ENCODE assay signal across 30 mouse cellular contexts in the genomic region with DNA sequence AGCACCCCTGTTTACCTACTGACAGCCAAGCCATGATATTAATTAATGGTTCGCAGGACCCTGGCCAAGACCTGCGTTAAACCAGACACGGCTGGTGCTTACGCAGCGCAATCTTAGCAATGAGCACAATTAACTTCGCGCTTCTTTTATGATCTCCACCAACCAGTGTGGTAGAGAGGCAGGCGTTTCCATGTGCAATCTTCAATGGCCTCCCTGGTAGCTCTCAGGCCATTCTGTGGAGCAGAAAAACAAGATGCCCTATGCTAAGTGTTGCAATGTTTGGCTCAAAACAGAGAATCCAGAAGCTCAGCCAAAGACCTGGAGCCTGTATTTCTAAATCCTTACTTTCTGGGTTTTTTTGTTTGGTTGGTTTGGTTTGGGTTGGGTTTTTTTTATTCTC.
DNase-seq lines count a peak whose midpoint lies in the region; ATAC-seq and TF ChIP-seq lines count a peak whose summit lies in the region.
"Had no signal": no experiment of that assay in that cellular context is flagged by ENCODE, and none has a peak within 500 bp of the region (broad histone marks: within the 10 kb centered on the region; RNA-seq: fewer than 3 reads in every experiment).

No protein-coding gene starts in this region.

- no peak for TF ChIP-seq CTCF in lung, postnatal 0 days (IDR thresholded peaks at IDR 0.05)

- H3K4me2 ChIP-seq in forebrain, embryonic 13.5 days: no peak overlapping the region
- H3K4me2 ChIP-seq in forebrain, embryonic 11.5 days (ENCODE audit: low read depth, low read length, severe bottlenecking): no peak overlapping the region
- no peak overlapping the region for H3K4me2 ChIP-seq in limb, embryonic 11.5 days (ENCODE audit: low read depth, severe bottlenecking)
- H3K4me2 ChIP-seq in limb, embryonic 14.5 days (replicated peaks; ENCODE audit: low read depth, low read length, severe bottlenecking): no peak overlapping the region
- H3K4me2 ChIP-seq in lung, postnatal 0 days (replicated peaks; ENCODE audit: low read depth, low read length): no peak overlapping the region
- H3K4me2 ChIP-seq: embryonic facial prominence, embryonic 13.5 days; embryonic facial prominence, embryonic 15.5 days; forebrain, embryonic 12.5 days; forebrain, embryonic 15.5 days had no signal

- H3K4me1 ChIP-seq in forebrain, embryonic 13.5 days: no peaks in the 10 kb centered on the region
- no peaks in the 10 kb centered on the region for H3K4me1 ChIP-seq in forebrain, embryonic 11.5 days (replicated peaks; ENCODE audit: control insufficient read depth, insufficient read depth, low read length)
- H3K4me1 ChIP-seq in limb, embryonic 11.5 days (ENCODE audit: control insufficient read depth, insufficient read depth, low read length): no peaks in the 10 kb centered on the region
- H3K4me1 ChIP-seq in limb, embryonic 10.5 days: 0 out of 2 replicates have a peak, but pooled peaks cover 2% of the 10 kb centered on the region
- H3K4me1 ChIP-seq in limb, embryonic 14.5 days (ENCODE audit: control insufficient read depth, insufficient read depth, low read length): peaks cover 9% of the 10 kb centered on the region; the same call in 1 of the 2 replicates
- no peaks in the 10 kb centered on the region for H3K4me1 ChIP-seq in lung, postnatal 0 days (ENCODE audit: insufficient read depth, low read depth, low read length)
- H3K4me1 ChIP-seq: forebrain, embryonic 12.5 days; forebrain, embryonic 15.5 days had no signal

- no peaks in the 10 kb centered on the region for H3K9me3 ChIP-seq in forebrain, embryonic 13.5 days (replicated peaks)
- H3K9me3 ChIP-seq in forebrain, embryonic 11.5 days (ENCODE audit: control insufficient read depth, low read length): no peaks in the 10 kb centered on the region
- no peaks in the 10 kb centered on the region for H3K9me3 ChIP-seq in limb, embryonic 11.5 days (ENCODE audit: control insufficient read depth, low read length)
- H3K9me3 ChIP-seq in limb, embryonic 10.5 days (replicated peaks): no peaks in the 10 kb centered on the region
- H3K9me3 ChIP-seq in limb, embryonic 14.5 days (ENCODE audit: control insufficient read depth, low read length): no peaks in the 10 kb centered on the region
- H3K9me3 ChIP-seq in lung, postnatal 0 days (ENCODE audit: low read length): no peaks in the 10 kb centered on the region
- H3K9me3 ChIP-seq: embryonic facial prominence, embryonic 13.5 days; embryonic facial prominence, embryonic 15.5 days; forebrain, embryonic 12.5 days; forebrain, embryonic 15.5 days; G1E had no signal

- 85% methylated on average over 8 of the region's 8 CpGs for WGBS in forebrain, embryonic 13.5 days
- WGBS in forebrain, embryonic 11.5 days: 91% methylated on average over 8 of the region's 8 CpGs
- WGBS in limb, embryonic 11.5 days: 75% methylated on average over 8 of the region's 8 CpGs
- WGBS in limb, embryonic 10.5 days: 84% methylated on average over 8 of the region's 8 CpGs
- WGBS in limb, embryonic 14.5 days: 63% methylated on average over 8 of the region's 8 CpGs
- 93% methylated on average over 8 of the region's 8 CpGs for WGBS in lung, postnatal 0 days

- no peak overlapping the region for H3K4me3 ChIP-seq in forebrain, embryonic 13.5 days
- no peak overlapping the region for H3K4me3 ChIP-seq in forebrain, embryonic 11.5 days (ENCODE audit: low read depth, low read length)
- H3K4me3 ChIP-seq in limb, embryonic 11.5 days (ENCODE audit: low read depth, low read length): no peak overlapping the region
- H3K4me3 ChIP-seq in limb, embryonic 10.5 days: no peak overlapping the region
- no peak overlapping the region for H3K4me3 ChIP-seq in limb, embryonic 14.5 days (replicated peaks; ENCODE audit: low read length)
- no peak overlapping the region for H3K4me3 ChIP-seq in lung, postnatal 0 days (ENCODE audit: low read depth, low read length)
- H3K4me3 ChIP-seq: embryonic facial prominence, embryonic 13.5 days; embryonic facial prominence, embryonic 15.5 days; erythroblast, embryonic 14.5 days; forebrain, embryonic 12.5 days; forebrain, embryonic 15.5 days had no signal

- 0 out of 2 replicates have a peak, but pooled peaks have one; percentile 27 for ATAC-seq in forebrain, embryonic 13.5 days
- no peak for ATAC-seq in forebrain, embryonic 11.5 days (replicated peaks; ENCODE audit: low FRiP score)
- 0 out of 2 replicates have a peak, but pooled peaks have one; percentile 26 for ATAC-seq in limb, embryonic 11.5 days (ENCODE audit: insufficient number of reproducible peaks, low FRiP score, low TSS enrichment, low read depth)
- 0 out of 2 replicates have a peak, but pooled peaks have one; percentile 26 for ATAC-seq in limb, embryonic 14.5 days (ENCODE audit: low FRiP score, low read depth)
- ATAC-seq in lung, postnatal 0 days: no peak
- ATAC-seq: activated CD4-positive, CD25-positive, alpha-beta regulatory T cell, adult 4 months; CD4-positive, CD25-positive, alpha-beta regulatory T cell, adult 4 months; forebrain, embryonic 15.5 days; forebrain, postnatal 0 days had no signal

- TF ChIP-seq EP300 in lung, postnatal 0 days (IDR thresholded peaks at IDR 0.05): no peak

- H3K9ac ChIP-seq in forebrain, embryonic 13.5 days: no peak overlapping the region
- H3K9ac ChIP-seq in forebrain, embryonic 11.5 days (ENCODE audit: low read length): no peak overlapping the region
- H3K9ac ChIP-seq in limb, embryonic 11.5 days (ENCODE audit: low read length): no peak overlapping the region
- H3K9ac ChIP-seq in limb, embryonic 14.5 days (ENCODE audit: low read depth, low read length, severe bottlenecking): no peak overlapping the region
- no peak overlapping the region for H3K9ac ChIP-seq in lung, postnatal 0 days (replicated peaks; ENCODE audit: low read depth)
- H3K9ac ChIP-seq: embryonic facial prominence, embryonic 13.5 days; embryonic facial prominence, embryonic 15.5 days; forebrain, embryonic 12.5 days; forebrain, embryonic 15.5 days; forebrain, postnatal 0 days had no signal

- H3K27ac ChIP-seq in forebrain, embryonic 13.5 days: no peak overlapping the region
- no peak overlapping the region for H3K27ac ChIP-seq in forebrain, embryonic 11.5 days (ENCODE audit: low read depth, low read length)
- H3K27ac ChIP-seq in limb, embryonic 11.5 days (replicated peaks; ENCODE audit: low read depth, low read length): no peak overlapping the region
- no peak overlapping the region for H3K27ac ChIP-seq in limb, embryonic 10.5 days
- no peak overlapping the region for H3K27ac ChIP-seq in limb, embryonic 14.5 days (replicated peaks; ENCODE audit: low read depth, low read length)
- H3K27ac ChIP-seq in lung, postnatal 0 days (ENCODE audit: low read length): no peak overlapping the region
- H3K27ac ChIP-seq: embryonic facial prominence, embryonic 13.5 days; embryonic facial prominence, embryonic 15.5 days; forebrain, embryonic 12.5 days; forebrain, embryonic 15.5 days had no signal

- H3K27me3 ChIP-seq in forebrain, embryonic 13.5 days: no peaks in the 10 kb centered on the region
- no peaks in the 10 kb centered on the region for H3K27me3 ChIP-seq in forebrain, embryonic 11.5 days (ENCODE audit: control insufficient read depth, insufficient read depth, low read length)
- H3K27me3 ChIP-seq in limb, embryonic 11.5 days (ENCODE audit: control insufficient read depth, insufficient read depth, low read length): no peaks in the 10 kb centered on the region
- no peaks in the 10 kb centered on the region for H3K27me3 ChIP-seq in limb, embryonic 10.5 days (ENCODE audit: low read depth, poor library complexity, severe bottlenecking)
- no peaks in the 10 kb centered on the region for H3K27me3 ChIP-seq in limb, embryonic 14.5 days (ENCODE audit: control insufficient read depth, insufficient read depth, low read length)
- H3K27me3 ChIP-seq in lung, postnatal 0 days (replicated peaks; ENCODE audit: insufficient read depth, low read length): no peaks in the 10 kb centered on the region
- H3K27me3 ChIP-seq: CH12.LX; embryonic facial prominence, embryonic 13.5 days; embryonic facial prominence, embryonic 15.5 days; forebrain, embryonic 12.5 days; forebrain, embryonic 15.5 days; Patski had no signal

- no peak for DNase-seq in forebrain, embryonic 11.5 days (ENCODE audit: low spot score)
- no peak for DNase-seq in limb, embryonic 11.5 days (ENCODE audit: low spot score)
- DNase-seq in limb, embryonic 10.5 days (ENCODE audit: low spot score): no peak
- DNase-seq in fat pad, adult 2 months (ENCODE audit: extremely low read depth, low read depth, low spot score): peak; percentile 64
- no peak for DNase-seq in limb, embryonic 14.5 days (ENCODE audit: low spot score)
- no peak for DNase-seq in right cerebral cortex, postnatal 4 days
- no peak for DNase-seq in lung, postnatal 0 days (ENCODE audit: low spot score)
- DNase-seq: adrenal gland, adult 2 months; adrenal gland, postnatal 14 days; adrenal gland, postnatal 36 days; B cell, adult 2 months; cerebellum, adult 11 months; cerebellum, adult 18-20 months; cerebellum, adult 8-10 months; cerebellum, adult 9-11 months; cerebellum, postnatal 14 days; cerebellum, postnatal 36 days; embryo, embryonic 11 days; forebrain, postnatal 0 days had no signal

- TF ChIP-seq POLR2A in limb, embryonic 14.5 days (IDR thresholded peaks at IDR 0.05; ENCODE audit: borderline replicate concordance, extremely low read depth, insufficient read depth, insufficient read length): no peak

- no peaks in the 10 kb centered on the region for H3K36me3 ChIP-seq in forebrain, embryonic 13.5 days (ENCODE audit: poor library complexity, severe bottlenecking)
- no peaks in the 10 kb centered on the region for H3K36me3 ChIP-seq in forebrain, embryonic 11.5 days (ENCODE audit: control insufficient read depth, insufficient read depth, low read length)
- no peaks in the 10 kb centered on the region for H3K36me3 ChIP-seq in limb, embryonic 11.5 days (ENCODE audit: control insufficient read depth, insufficient read depth, low read length)
- no peaks in the 10 kb centered on the region for H3K36me3 ChIP-seq in limb, embryonic 10.5 days
- H3K36me3 ChIP-seq in limb, embryonic 14.5 days (ENCODE audit: control insufficient read depth, insufficient read depth, low read length): no peaks in the 10 kb centered on the region
- no peaks in the 10 kb centered on the region for H3K36me3 ChIP-seq in lung, postnatal 0 days (ENCODE audit: insufficient read depth, low read length)
- H3K36me3 ChIP-seq: embryonic facial prominence, embryonic 13.5 days; embryonic facial prominence, embryonic 15.5 days; forebrain, embryonic 12.5 days; forebrain, embryonic 15.5 days; G1E had no signal

Comparison
In these comparisons a context has a peak if more than half of its experiments do, and no peak if none do; other contexts are left out.
1. ATAC-seq: peak in forebrain, embryonic 13.5 days (single experiment), limb, embryonic 11.5 days (single experiment) and limb, embryonic 14.5 days (single experiment); none in forebrain, embryonic 11.5 days (single experiment) and lung, postnatal 0 days (single experiment).